Mouse (Mus musculus) gastrocnemius, postnatal 10 days (tissue): Measurements from ENCODE around the gene P3h2. TPM values are rescaled to one million over a fixed set of nuclear protein-coding genes. Genes with fewer than 3 reads are reported as not detected.
A peak's percentile ranks its signal among the peaks of the same experiment; 100 is the strongest.

Experiments
- DNase-seq: peaks from one replicate; pipeline ENCODE4 v3.0.0; 2021; ENCODE audit warnings: mixed read lengths
- total RNA-seq, 2 experiments: library from RNA; stranded (reverse); gene quantifications; 2 replicates each; pipeline ENCODE4 v1.2.3; 2021

The P3h2 gene
- total RNA-seq, 2 experiments from 2014 or later, result 5.9 to 7.3 TPM

GRCm38 (mm10) chr16:25983635-25984034 is 121.9 kb downstream of the P3h2 start:
- DNase-seq, result peak; percentile 51

GRCm38 (mm10) chr16:25979037-25979436 is 126.5 kb downstream of the P3h2 start:
- no peak for DNase-seq

- no peak for DNase-seq
These were observed 128.4 kb downstream of the P3h2 start for GRCm38 (mm10) chr16:25977210-25977609.

- DNase-seq, result no peak
These were observed 134.3 kb downstream of the P3h2 start for GRCm38 (mm10) chr16:25971285-25971684.

- DNase-seq, result no peak
These were observed 134.9 kb downstream of the P3h2 start for GRCm38 (mm10) chr16:25970720-25971119.

- DNase-seq, result no peak
These were observed 135.4 kb downstream of the P3h2 start for GRCm38 (mm10) chr16:25970193-25970592.

GRCm38 (mm10) chr16:25967297-25967696 is 138.3 kb downstream of the P3h2 start:
- DNase-seq, result peak; percentile 59

- peak; percentile 59 for DNase-seq
These were observed 141.7 kb downstream of the P3h2 start for GRCm38 (mm10) chr16:25963856-25964255.

- DNase-seq, result no peak
These were observed 145.2 kb downstream of the P3h2 start for GRCm38 (mm10) chr16:25960345-25960744.

- no peak for DNase-seq
These were observed 145.7 kb downstream of the P3h2 start for GRCm38 (mm10) chr16:25959929-25960328.

GRCm38 (mm10) chr16:25958650-25959238 is 146.8 kb downstream of the P3h2 start:
- no peak for DNase-seq

- DNase-seq, result no peak
These were observed 147.4 kb downstream of the P3h2 start for GRCm38 (mm10) chr16:25958213-25958612.

GRCm38 (mm10) chr16:25956831-25957230 is 148.8 kb downstream of the P3h2 start:
- no peak for DNase-seq

- DNase-seq, result no peak
These were observed 151.0 kb downstream of the P3h2 start for GRCm38 (mm10) chr16:25954614-25955013.

GRCm38 (mm10) chr16:25953359-25953758 is 152.2 kb downstream of the P3h2 start:
- no peak for DNase-seq

GRCm38 (mm10) chr16:25952005-25952404 is 153.6 kb downstream of the P3h2 start:
- DNase-seq, result peak; percentile 19

- no peak for DNase-seq
These were observed 157.5 kb downstream of the P3h2 start for GRCm38 (mm10) chr16:25948067-25948466.

GRCm38 (mm10) chr16:25945151-25945955 is 160.2 kb downstream of the P3h2 start:
- no peak for DNase-seq

GRCm38 (mm10) chr16:25942261-25942660 is 163.3 kb downstream of the P3h2 start:
- DNase-seq, result no peak

GRCm38 (mm10) chr16:25934181-25934580 is 171.4 kb downstream of the P3h2 start:
- no peak for DNase-seq

- no peak for DNase-seq
These were observed 193.4 kb downstream of the P3h2 start for GRCm38 (mm10) chr16:25912185-25912584.
